Mouse (Mus musculus) liver, adult 2 months (tissue): Measurements from ENCODE around the gene Hist1h1d.

Source experiments
- CTCF ChIP-seq: fragments of 200-500 bp; IDR thresholded peaks from 2 replicates; pipeline ENCODE4 v1.5.1; 2011; ENCODE audit warnings: low read depth, low read length, control low read depth
- POLR2A ChIP-seq: fragments of 200-500 bp; IDR thresholded peaks from 2 replicates; pipeline ENCODE4 v1.6.1; 2011; ENCODE audit warnings: low read length, control low read depth; ENCODE audit not compliant: insufficient read depth; ENCODE audit errors: extremely low read depth

GRCm38 (mm10) chr13:23550761-23551145, 2.3 kb upstream of the Hist1h1d start:
- TF ChIP-seq CTCF, result no peak
- TF ChIP-seq POLR2A, result no peak
